Mouse (Mus musculus): Measurements from ENCODE around the gene Vmn1r57.
"Not testable (repeated sequence)": the region's sequence is repeated elsewhere in the genome, so short reads cannot be mapped to it uniquely, and the experiment has no call there.

Vmn1r57 gene

GRCm38 (mm10) chr7:5218193-5218592 lies at the start of gene Vmn1r57:
Vmn1r57 (plus strand) TSS chr7:5218493.
- DNase-seq: not testable (repeated sequence)

DNA sequence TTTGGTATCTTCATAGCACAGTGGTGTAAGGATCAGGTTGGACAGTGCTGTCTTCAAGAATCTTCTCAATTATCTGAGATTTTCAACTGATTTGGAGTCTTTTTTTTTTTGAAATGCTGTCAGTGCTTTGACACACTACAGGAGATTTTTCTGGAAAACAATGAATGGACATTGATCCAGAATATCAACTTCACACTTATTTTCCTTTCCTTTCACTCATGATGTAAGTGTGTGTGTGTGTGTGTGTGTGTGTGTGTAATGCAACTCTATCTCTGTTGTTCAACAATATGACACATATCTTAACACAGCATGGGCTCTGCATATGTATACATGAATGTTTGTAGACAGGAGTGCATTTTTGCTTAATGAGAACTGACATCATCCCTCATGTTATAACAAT lies 21.6 kb upstream of the Vmn1r57 start, which contains the start of gene Vmn1r56:
TSS of gene Vmn1r56 (minus strand) at position 101 of the 400 bp plus-strand sequence.
- DNase-seq: not testable (repeated sequence)

DNA sequence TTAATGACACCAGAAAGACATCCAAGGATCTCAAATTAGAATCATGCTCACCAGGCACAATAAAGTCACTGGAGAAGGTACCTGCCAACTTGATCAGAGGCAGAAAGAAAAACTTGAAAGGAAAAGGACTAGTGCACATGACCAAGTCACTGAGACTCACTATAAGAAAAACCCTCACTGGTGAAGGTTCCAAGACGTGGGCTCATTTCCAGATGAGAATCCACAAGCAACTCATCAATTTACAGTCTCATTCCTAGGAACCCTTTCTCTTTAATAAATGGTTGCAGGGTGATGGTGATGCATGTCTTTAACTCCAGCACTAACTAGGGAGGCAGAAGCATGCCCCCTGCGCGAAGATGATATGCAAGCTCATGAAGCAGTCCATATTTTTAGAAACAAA lies 44.8 kb downstream of the Vmn1r57 start:
- no peak for DNase-seq
